Mouse (Mus musculus) heart, adult 9 months (tissue): ENCODE measurements around the gene Srsf6.

Source experiments
- DNase-seq, 2 experiments: peaks; one replicate each; pipeline ENCODE4 v3.0.0; 2022; ENCODE audit warnings: low spot score in 2 of 2

Gene Srsf6

GRCm38 (mm10) chr2:162932706-162933105 lies 1.4 kb downstream of the Srsf6 start:
- no peak for DNase-seq

GRCm38 (mm10) chr2:162934421-162934820 lies 3.1 kb downstream of the Srsf6 start:
- DNase-seq, result no peak

- no peak for DNase-seq
These were observed 4.4 kb downstream of the Srsf6 start for GRCm38 (mm10) chr2:162935700-162936099.

GRCm38 (mm10) chr2:162939562-162939961 lies 8.2 kb downstream of the Srsf6 start:
- DNase-seq, result no peak

- no peak for DNase-seq
These were observed 12.0 kb downstream of the Srsf6 start, which contains the start of gene L3mbtl1 for GRCm38 (mm10) chr2:162943148-162943846. TSS of gene L3mbtl1 (plus strand) at chr2:162943472.

- DNase-seq, result no peak
These were observed 12.6 kb downstream of the Srsf6 start for GRCm38 (mm10) chr2:162943931-162944330.

GRCm38 (mm10) chr2:162946964-162947363 lies 15.6 kb downstream of the Srsf6 start:
- DNase-seq, result no peak

- DNase-seq, result no peak
These were observed 16.4 kb downstream of the Srsf6 start for GRCm38 (mm10) chr2:162947736-162948135.

GRCm38 (mm10) chr2:162948221-162948620 lies 16.9 kb downstream of the Srsf6 start:
- no peak for DNase-seq

- DNase-seq, result no peak
These were observed 19.4 kb downstream of the Srsf6 start for GRCm38 (mm10) chr2:162950776-162951175.

GRCm38 (mm10) chr2:162956843-162957242 lies 25.5 kb downstream of the Srsf6 start:
- DNase-seq, result no peak

GRCm38 (mm10) chr2:162961321-162961720 lies 30.0 kb downstream of the Srsf6 start:
- no peak for DNase-seq

- no peak for DNase-seq
These were observed 35.4 kb downstream of the Srsf6 start for GRCm38 (mm10) chr2:162966734-162967133.

GRCm38 (mm10) chr2:162968357-162968756 lies 37.0 kb downstream of the Srsf6 start:
- peak in 1 of 2 experiments; percentile 16 for DNase-seq

GRCm38 (mm10) chr2:162969101-162969500 lies 37.8 kb downstream of the Srsf6 start:
- DNase-seq, result no peak

- no peak for DNase-seq
These were observed 39.6 kb downstream of the Srsf6 start for GRCm38 (mm10) chr2:162970896-162971295.

- DNase-seq, result no peak
These were observed 41.4 kb downstream of the Srsf6 start for GRCm38 (mm10) chr2:162972752-162973151.

- no peak for DNase-seq
These were observed 41.9 kb downstream of the Srsf6 start for GRCm38 (mm10) chr2:162973206-162973605.

GRCm38 (mm10) chr2:162973637-162974036 lies 42.3 kb downstream of the Srsf6 start:
- DNase-seq, result no peak

GRCm38 (mm10) chr2:162975157-162975775 lies 43.9 kb downstream of the Srsf6 start:
- DNase-seq, result peak in 1 of 2 experiments; percentile 30

- peak; percentile 56 to 63 for DNase-seq
These were observed 44.7 kb downstream of the Srsf6 start for GRCm38 (mm10) chr2:162976001-162976400.

- no peak for DNase-seq
These were observed 53.1 kb downstream of the Srsf6 start for GRCm38 (mm10) chr2:162984381-162984780.

GRCm38 (mm10) chr2:162985923-162986322 lies 54.6 kb downstream of the Srsf6 start:
- DNase-seq, result no peak
